Mouse (Mus musculus): ENCODE results near the gene Ttc3.

Gene Ttc3

DNA sequence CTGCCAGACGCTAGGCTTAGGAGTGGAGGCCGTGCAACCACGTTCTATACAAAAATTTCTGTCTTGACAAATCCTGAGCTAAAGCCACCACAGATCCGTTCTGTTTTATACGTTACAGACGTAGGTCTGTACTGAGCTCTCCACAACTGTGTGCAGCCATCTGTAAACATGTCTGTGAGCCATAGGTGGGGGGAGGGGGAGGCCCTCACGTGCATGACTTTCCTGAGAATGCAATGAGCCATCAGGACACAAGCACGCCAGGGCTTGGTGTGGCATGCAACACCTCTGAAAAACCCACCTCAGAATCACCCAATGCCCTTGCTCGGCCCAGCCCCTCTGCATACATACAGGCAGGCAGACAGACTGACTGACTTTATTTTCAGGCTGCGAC lies 20.1 kb upstream of the Ttc3 start:
- TF ChIP-seq GATA4 (IDR thresholded peaks at IDR 0.05; ENCODE audit: insufficient replicate concordance, low read length), result no peak

DNA sequence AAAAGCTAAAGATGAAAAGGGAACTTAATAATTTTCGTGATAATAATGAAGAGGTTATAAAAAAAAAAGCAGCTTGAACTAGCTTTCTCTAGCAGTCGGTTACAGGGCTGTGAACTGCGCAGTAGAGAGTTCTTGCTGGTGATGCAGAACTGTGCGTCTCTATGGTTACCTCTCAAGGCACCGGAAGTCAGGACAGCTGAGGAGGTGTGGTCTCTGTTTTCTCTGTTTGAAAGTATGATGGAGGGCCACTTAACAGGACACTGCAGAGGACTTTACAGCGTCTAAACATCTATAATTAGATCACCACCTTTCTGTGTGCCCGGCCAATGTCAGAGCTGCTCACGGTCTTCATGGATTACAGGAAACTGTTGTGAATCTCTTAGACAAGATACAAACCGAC lies 16.0 kb upstream of the Ttc3 start:
- no peak for TF ChIP-seq GATA4 (IDR thresholded peaks at IDR 0.05; ENCODE audit: insufficient replicate concordance, low read length)

DNA sequence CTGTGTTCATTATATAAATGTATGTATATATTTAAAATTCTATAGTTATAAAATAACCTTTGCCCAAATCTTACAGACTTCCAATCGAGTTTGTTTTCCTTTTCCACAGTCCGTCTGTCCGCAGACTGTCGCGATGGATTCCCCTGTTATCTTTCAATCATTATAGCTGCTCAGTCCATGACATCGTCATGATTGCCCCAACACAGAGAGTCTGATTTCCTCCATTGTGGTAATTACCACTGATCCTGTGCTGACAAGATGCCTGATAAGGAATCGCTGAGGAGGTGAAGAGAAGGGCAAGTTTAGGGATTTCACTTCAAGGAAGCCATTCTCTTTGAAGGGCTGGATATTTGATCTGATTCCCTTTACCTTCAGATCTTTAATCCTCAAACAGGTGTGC lies 14.4 kb upstream of the Ttc3 start:
- no peak for TF ChIP-seq GATA4 (IDR thresholded peaks at IDR 0.05; ENCODE audit: insufficient replicate concordance, low read length)

DNA sequence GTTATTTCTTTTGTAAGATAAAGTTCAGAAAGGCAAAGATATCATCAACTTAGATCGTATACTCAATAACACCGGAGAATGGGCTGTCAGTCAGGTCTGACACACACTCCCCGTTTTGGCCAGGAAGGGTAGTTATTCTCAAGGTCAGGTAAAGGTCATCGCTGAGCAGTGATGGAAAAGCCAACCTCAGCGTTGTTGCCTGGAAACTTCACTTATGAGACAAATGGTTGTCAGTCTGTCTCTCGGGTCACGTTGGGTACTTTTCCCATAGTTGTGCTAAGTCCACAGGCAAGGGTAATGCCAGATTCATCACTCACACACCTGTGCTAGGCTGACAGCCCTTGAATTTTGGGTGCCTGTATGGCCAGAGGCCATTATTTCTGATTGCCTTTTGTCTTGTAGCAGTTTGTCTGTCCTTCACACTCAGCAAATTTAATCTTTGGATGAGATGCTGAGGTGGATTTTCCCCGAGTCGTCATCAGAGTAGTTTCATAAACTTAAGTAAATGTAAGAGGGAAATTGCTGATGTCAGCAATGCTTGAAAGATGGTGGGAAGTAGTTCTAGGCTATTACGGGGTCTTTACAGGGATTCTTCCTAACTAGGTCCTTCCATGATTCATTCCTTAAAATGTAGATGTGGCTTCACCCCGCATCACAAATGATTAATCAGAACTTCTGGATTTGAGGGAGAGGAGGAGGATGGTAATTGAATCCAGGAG lies 13.5 kb upstream of the Ttc3 start:
- TF ChIP-seq GATA4 (IDR thresholded peaks at IDR 0.05; ENCODE audit: insufficient replicate concordance, low read length), result no peak

DNA sequence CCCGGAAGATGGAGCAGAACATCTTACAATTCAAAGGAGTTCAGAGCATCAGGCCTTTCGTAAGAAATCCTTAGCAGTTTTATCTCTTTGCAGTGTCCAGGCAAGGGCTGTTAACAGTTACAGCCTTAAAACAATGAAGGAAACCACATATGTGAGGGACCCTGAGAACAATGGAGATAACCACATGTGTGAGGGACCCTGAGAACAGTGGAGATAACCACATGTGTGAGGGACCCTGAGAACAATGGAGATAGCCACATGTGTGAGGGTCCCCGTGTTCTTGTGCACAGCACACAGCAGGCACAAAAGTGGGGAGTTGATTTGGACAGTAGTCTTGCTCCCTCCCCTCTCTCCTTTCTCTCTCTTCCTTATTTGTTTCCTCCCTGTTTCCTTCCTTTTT lies 12.3 kb upstream of the Ttc3 start:
- no peak for TF ChIP-seq GATA4 (IDR thresholded peaks at IDR 0.05; ENCODE audit: insufficient replicate concordance, low read length)

DNA sequence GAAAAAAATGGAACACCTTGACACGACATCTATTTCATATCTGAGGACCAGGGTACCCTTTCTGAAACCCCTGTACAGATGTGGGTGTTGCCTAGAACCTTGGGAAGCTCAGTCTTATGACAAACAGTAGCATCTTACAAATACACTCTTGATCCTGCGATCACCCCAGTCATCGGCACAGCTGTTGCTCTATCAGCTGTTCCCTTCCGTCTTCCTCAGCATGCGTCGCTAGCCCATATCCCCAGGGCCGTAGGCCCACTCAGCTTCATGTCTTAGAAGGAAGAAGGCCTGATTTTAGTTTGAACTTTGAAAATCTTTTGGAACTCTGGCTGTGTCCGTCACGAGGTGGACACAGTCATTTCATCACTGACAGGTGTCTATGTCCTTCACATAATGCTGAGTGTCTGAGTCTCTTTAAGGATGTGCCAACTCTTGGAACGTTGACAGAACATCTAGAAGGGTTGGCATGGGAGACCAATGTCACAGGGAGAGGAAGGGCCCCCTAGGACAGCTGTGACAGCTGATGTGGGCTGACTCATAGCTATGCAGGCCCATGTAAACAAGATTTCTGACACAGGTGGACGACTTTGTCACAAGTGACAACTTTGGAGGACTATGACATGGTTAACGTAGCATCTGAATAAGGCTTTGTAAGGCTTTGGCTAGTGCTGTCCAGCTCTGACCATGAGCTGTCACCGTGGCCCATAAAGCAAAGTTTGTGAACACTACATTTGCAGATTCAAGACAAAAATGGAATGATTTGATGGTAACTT lies 9.7 kb upstream of the Ttc3 start:
- TF ChIP-seq GATA4 (IDR thresholded peaks at IDR 0.05; ENCODE audit: insufficient replicate concordance, low read length), result no peak

DNA sequence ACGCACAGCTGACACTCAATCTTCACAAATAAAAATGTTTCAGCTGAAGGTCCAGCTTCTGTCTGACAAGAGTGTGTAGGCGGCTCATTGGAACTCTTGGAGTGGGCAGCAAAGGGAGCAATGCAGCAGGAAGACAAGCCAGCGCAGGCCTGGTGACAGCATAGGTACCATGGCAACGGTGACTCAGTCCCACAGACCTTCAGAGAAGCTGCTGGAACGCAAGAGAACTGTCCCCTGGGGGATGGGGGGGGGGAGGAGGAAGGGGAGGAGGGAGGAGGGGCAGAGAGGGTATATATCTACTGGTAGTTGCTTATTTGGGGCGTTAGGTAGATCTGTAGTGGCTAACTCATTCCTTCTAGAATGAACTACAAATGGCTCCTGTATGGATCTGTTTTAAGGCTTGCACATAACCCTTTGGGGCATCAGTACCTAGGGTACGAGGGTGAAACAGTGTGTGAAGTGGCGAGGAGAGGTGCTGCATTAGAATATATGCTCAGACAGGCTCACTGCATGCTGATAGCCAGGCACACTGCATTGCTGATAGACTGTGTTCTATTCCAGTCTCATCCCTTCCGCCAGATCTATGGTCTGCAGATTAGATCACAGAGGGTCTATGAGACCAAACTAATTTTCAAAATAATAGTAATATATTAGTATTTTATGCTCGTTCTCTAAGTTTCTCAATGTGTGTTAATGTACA lies 8.1 kb upstream of the Ttc3 start:
- TF ChIP-seq GATA4 (IDR thresholded peaks at IDR 0.05; ENCODE audit: insufficient replicate concordance, low read length), result no peak

DNA sequence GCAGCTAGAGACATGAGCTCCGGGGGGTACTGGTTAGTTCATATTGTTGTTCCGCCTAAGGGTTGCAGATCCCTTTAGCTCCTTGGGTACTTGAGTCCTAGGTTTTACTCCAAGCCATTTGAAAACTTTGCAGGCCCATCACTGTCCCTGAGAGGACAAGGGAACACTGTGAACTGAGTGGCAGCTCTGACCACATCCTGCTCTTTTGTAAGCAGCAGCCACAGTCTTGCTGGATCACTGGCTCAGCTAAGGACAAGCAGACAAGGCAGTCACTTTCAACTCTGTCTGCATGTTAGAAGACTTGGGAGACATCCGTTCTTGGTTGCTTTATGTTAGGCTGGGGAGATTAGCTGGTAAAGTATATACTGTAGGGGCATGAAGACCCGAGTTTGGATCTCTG lies 6.6 kb upstream of the Ttc3 start:
- TF ChIP-seq GATA4 (IDR thresholded peaks at IDR 0.05; ENCODE audit: insufficient replicate concordance, low read length), result no peak

DNA sequence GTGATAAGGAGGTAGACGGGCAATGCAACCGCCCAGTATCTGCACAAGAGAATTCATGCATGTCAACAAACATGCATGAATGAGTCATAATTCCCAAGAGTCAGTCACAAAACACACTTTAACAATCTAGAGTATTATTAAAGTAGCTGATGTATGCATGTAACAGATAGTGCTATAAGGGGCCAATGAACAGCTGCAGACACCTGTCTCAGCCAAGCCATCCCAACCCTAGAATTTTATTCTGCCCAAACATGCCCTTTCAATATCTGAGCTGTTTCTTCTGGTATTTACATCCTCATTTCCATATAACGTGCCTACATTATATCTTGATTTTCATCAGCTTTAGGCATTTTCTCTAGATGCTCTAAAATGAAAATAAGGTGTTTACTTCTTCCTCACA lies 5.0 kb upstream of the Ttc3 start:
- no peak for TF ChIP-seq GATA4 (IDR thresholded peaks at IDR 0.05; ENCODE audit: insufficient replicate concordance, low read length)

DNA sequence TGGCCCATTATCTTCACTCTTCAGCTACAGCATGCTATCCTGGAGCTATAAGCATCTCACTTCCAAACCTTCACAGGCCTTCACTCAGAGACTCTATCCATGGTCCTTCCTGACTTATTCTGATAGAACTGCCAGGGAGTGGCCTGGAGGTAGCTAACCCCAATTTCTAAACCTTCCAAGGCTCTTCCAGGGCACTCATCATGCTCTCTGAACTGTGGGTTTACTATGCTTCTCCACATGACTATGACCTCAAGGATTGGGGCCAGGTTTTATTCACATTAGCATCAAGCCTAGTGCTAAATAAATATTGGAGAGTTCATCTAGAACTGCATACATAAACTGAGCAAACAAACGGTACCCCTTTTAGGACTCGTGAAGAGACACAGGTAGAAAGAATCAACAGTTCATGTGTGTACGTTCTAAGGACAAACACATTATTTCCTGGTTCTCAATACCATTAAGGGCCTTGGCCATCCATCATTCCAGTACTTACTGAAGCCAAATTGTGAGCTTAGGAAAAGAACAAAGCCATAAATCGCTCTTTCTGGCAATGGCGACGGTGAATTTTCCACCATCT lies 734 bp upstream of the Ttc3 start:
- no peak for TF ChIP-seq GATA4 (IDR thresholded peaks at IDR 0.05; ENCODE audit: insufficient replicate concordance, low read length)

DNA sequence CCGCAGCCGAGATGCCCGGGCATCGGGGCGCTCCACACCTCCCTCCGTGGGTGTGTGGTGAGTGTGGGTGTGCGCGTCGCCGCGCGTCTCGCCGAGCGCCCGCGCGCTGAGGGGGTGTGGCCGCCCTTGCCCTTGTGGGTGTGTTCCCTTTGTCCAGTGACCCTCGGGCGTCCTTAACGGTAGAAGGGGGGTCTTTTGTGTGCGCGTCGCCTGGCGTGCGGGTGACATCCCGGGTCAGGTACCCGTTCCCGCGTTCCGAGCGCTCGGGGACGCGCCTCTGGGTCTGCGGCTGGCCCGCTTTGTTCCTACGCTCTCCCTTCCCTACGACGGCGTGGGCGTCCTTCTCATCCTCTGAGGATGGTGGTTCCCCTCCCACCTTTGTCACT lies 490 bp downstream of the Ttc3 start:
- TF ChIP-seq GATA4 (IDR thresholded peaks at IDR 0.05; ENCODE audit: insufficient replicate concordance, low read length), result no peak

DNA sequence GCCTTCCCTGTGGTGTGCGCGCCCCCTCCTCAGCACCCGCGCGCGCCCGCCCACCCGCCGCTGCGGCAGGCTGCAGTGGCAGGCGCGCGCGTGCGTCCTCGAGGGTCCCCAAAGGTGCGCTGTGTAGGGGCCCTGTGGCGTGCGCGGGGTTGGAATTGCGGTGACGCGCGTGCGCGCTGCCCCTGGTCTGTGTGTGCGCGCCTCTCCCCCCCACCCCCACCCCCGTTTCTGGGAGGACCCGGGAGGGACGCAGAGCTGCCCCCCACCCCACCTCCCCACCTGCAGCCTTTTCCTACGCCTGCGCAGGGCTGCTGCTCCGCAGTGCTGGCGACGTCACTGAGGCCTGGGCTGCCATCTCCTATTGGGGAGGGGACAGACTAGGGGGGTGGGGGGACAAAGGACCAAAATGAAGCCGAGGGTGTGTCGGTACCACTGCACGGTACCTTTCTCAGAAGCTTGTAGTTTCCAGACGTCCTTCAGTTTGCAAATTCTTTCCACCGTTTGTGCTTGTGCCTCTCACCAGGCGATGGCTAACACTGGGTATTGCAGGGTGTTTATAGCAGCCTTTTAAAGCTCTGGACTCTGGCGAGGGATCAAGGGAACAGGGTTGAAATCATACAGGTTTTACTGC lies 998 bp downstream of the Ttc3 start, which contains the start of gene Pigp:
TSS of gene Pigp (minus strand) at position 542 of the 631 bp plus-strand sequence.
- no peak for TF ChIP-seq GATA4 (IDR thresholded peaks at IDR 0.05; ENCODE audit: insufficient replicate concordance, low read length)

DNA sequence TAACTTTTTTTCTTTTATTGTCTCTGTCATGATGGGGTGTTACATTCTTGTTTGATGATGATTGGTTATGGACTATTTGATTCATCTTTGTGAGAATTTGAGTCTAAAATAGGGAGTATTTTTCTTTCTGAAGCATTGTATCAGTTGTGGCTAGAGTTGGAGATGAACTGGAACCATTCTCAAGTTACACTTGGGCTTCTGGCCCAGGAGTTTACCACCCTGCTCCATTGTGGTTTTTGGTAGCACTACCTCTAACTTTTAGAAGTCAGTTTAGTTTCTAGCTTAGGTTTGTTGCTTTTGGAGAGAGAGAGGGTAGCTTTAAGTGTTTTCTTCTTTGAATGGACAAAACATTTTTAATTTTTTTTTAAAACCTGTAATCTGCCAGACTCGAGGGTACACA lies 9.0 kb downstream of the Ttc3 start:
- TF ChIP-seq GATA4 (IDR thresholded peaks at IDR 0.05; ENCODE audit: insufficient replicate concordance, low read length), result no peak

DNA sequence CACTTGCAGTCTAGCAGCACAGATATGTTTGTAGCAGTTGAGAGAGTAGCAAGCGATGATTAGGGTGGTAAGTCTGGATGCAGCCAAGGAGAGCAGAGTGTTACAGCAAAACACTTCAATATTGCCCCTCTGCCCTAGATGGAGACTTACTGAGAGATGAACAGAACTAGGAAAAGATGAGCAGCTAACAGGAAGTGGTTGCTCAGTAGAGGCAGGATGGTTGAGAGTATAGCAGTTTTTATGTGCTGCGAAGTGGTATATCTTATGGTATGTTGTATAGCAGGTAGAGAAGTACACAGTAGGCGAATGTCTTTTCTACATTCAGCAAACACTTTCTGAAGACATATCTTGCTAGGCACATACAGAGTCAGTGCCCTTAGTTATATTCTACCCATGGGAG lies 12.9 kb downstream of the Ttc3 start:
- no peak for TF ChIP-seq GATA4 (IDR thresholded peaks at IDR 0.05; ENCODE audit: insufficient replicate concordance, low read length)

DNA sequence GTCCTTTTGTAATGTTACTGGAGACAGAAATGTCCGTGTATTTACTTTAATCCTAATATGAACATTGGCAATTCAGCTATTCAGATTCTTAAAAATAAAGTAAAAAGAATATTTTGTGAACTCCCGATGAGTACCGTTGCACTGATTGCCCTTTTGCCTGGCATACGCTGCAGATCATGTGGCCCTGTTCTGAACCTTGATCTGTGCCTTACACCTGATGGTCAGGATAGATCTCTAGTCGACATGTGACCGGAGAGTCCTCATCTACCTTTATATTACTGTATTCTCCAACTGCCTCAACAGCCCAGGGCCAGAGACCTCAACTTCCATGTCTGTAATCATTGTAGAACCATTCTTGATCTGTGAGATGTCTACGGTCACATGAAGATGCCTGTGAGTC lies 17.3 kb downstream of the Ttc3 start:
- TF ChIP-seq GATA4 (IDR thresholded peaks at IDR 0.05; ENCODE audit: insufficient replicate concordance, low read length), result no peak
